Mouse (Mus musculus) forebrain, embryonic 16.5 days (tissue): ENCODE results near the gene Psmd14. TPM values are rescaled to one million over a fixed set of nuclear protein-coding genes. Genes with fewer than 3 reads are reported as not detected.

Experiments used
- ATAC-seq: fragments of 200-750 bp; cut with Nextera tagmentation; 2 replicates; pipeline ENCODE4 v1.8.0; 2017; ENCODE audit warnings: mild to moderate bottlenecking, moderate library complexity
- H3K27ac ChIP-seq: fragments of 300-500 bp; sonication (generic); 2 replicates; pipeline ENCODE4 v1.5.1; 2014; ENCODE audit warnings: low read length, control low read depth
- H3K27me3 ChIP-seq: fragments of 300-500 bp; sonication (generic); replicated peaks from 2 replicates; pipeline ENCODE4 v1.6.1; 2014; ENCODE audit warnings: low read length; ENCODE audit not compliant: control insufficient read depth, insufficient read depth
- H3K36me3 ChIP-seq: fragments of 300-500 bp; sonication (generic); 2 replicates; pipeline ENCODE4 v1.6.1; 2014; ENCODE audit not compliant: control insufficient read depth, insufficient read depth
- H3K4me1 ChIP-seq: fragments of 300-500 bp; sonication (generic); replicated peaks from 2 replicates; pipeline ENCODE4 v1.6.1; 2014; ENCODE audit warnings: low read length; ENCODE audit not compliant: control insufficient read depth, insufficient read depth
- H3K4me2 ChIP-seq: fragments of 300-500 bp; sonication (generic); 2 replicates; pipeline ENCODE4 v1.6.1; 2014; ENCODE audit warnings: mild to moderate bottlenecking, low read length, control low read depth
- H3K4me3 ChIP-seq: fragments of 300-500 bp; sonication (generic); replicated peaks from 2 replicates; pipeline ENCODE4 v1.5.1; 2014; ENCODE audit warnings: mild to moderate bottlenecking, low read length, control low read depth
- H3K9ac ChIP-seq: fragments of 300-500 bp; sonication (generic); replicated peaks from 2 replicates; pipeline ENCODE4 v1.6.1; 2014; ENCODE audit warnings: low read depth, low read length, control low read depth
- H3K9me3 ChIP-seq: fragments of 300-500 bp; sonication (generic); 2 replicates; pipeline ENCODE4 v1.6.1; 2016; ENCODE audit warnings: low read length; ENCODE audit not compliant: control insufficient read depth
- WGBS: fragments of 180-500 bp; shearing (Covaris S2); extraction: QIAGEN DNeasy Blood & Tissue Kit; methylation state at CpG from one replicate; pipeline ENCODE4 v1.1.7; 2014; 5-methylcytosine and 5-hydroxymethylcytosine counted together
- microRNA-seq: library from miRNA; unstranded; fragments of <30 nt; microRNA quantifications from one replicate; pipeline ENCODE4, GENCODE M21; 2017
- polyA plus RNA-seq: library from polyadenylated mRNA; unstranded; fragments of >200 nt; fragmentation: Nextera tagmentation; extraction: Ambion mirVana; gene quantifications from 2 replicates; pipeline ENCODE4 v1.2.1, GENCODE M21; 2015

Psmd14 gene
- polyA plus RNA-seq, 1 experiment from 2014 or later, result 253 TPM

GRCm38 (mm10) chr2:61814548-61815473, 103.3 kb downstream of the Psmd14 start:
- ATAC-seq, result peak; percentile 80
- H3K9ac ChIP-seq, result peak overlapping the region; percentile 77
- H3K4me2 ChIP-seq, result peak overlapping the region; percentile 87
- peak overlapping the region; percentile 93 for H3K27ac ChIP-seq
- peaks cover 11% of the 10 kb centered on the region for H3K27me3 ChIP-seq
- WGBS, result 3% methylated on average over 43 of the region's 50 CpGs
- H3K36me3 ChIP-seq, result no peaks in the 10 kb centered on the region
- 0 out of 2 replicates have a peak, but pooled peaks cover 2% of the 10 kb centered on the region for H3K9me3 ChIP-seq
- H3K4me1 ChIP-seq, result peaks cover 18% of the 10 kb centered on the region
- peak overlapping the region; percentile 47 for H3K4me3 ChIP-seq

- H3K4me3 ChIP-seq, result peak overlapping the region; percentile 47
- H3K36me3 ChIP-seq, result no peaks in the 10 kb centered on the region
- H3K27ac ChIP-seq, result peak overlapping the region; percentile 93
- H3K9me3 ChIP-seq, result no peaks in the 10 kb centered on the region
- peaks cover 3% of the 10 kb centered on the region for H3K27me3 ChIP-seq
- peak; percentile 73 for ATAC-seq
- H3K9ac ChIP-seq, result peak overlapping the region; percentile 77
- peak overlapping the region; percentile 87 for H3K4me2 ChIP-seq
- whole genome bisulfite sequencing, result 5% methylated on average over 65 of the region's 66 CpGs
- peaks cover 18% of the 10 kb centered on the region for H3K4me1 ChIP-seq
Observed at GRCm38 (mm10) chr2:61815583-61816313, 104.3 kb downstream of the Psmd14 start.

- Histone ChIP-seq H3K9me3 (no peaks in the 10 kb centered on the region), H3K27ac (no peak overlapping the region), H3K9ac (no peak overlapping the region), H3K4me3 (no peak overlapping the region), H3K4me2 (no peak overlapping the region), H3K4me1 (peaks cover 7% of the 10 kb centered on the region), H3K36me3 (no peaks in the 10 kb centered on the region), H3K27me3 (no peaks in the 10 kb centered on the region)
- ATAC-seq, result no peak
- WGBS, result 65% methylated on average over 1 of the region's 1 CpGs
Observed at GRCm38 (mm10) chr2:61818197-61818596, 106.7 kb downstream of the Psmd14 start.

GRCm38 (mm10) chr2:61820203-61820602, 108.7 kb downstream of the Psmd14 start:
- Histone ChIP-seq H3K9me3 (no peaks in the 10 kb centered on the region), H3K4me2 (no peak overlapping the region), H3K27me3 (no peaks in the 10 kb centered on the region), H3K4me3 (no peak overlapping the region), H3K9ac (no peak overlapping the region), H3K27ac (no peak overlapping the region), H3K36me3 (no peaks in the 10 kb centered on the region), H3K4me1 (peaks cover 7% of the 10 kb centered on the region)
- 67% methylated on average over 4 of the region's 4 CpGs for WGBS
- ATAC-seq, result no peak

- no peaks in the 10 kb centered on the region for H3K9me3 ChIP-seq
- 93% methylated on average over 1 of the region's 1 CpGs for whole genome bisulfite sequencing
- H3K27ac ChIP-seq, result no peak overlapping the region
- H3K9ac ChIP-seq, result no peak overlapping the region
- H3K4me2 ChIP-seq, result no peak overlapping the region
- no peak for ATAC-seq
- H3K4me1 ChIP-seq, result no peaks in the 10 kb centered on the region
- H3K36me3 ChIP-seq, result no peaks in the 10 kb centered on the region
- H3K4me3 ChIP-seq, result no peak overlapping the region
- no peaks in the 10 kb centered on the region for H3K27me3 ChIP-seq
Observed at GRCm38 (mm10) chr2:61823426-61824140, 112.1 kb downstream of the Psmd14 start.

- Histone ChIP-seq H3K36me3 (no peaks in the 10 kb centered on the region), H3K27ac (no peak overlapping the region), H3K9me3 (no peaks in the 10 kb centered on the region), H3K4me1 (no peaks in the 10 kb centered on the region; the same call in 1 of the 2 replicates), H3K4me2 (no peak overlapping the region), H3K9ac (no peak overlapping the region), H3K27me3 (no peaks in the 10 kb centered on the region), H3K4me3 (no peak overlapping the region)
- peak; percentile 76 for ATAC-seq
- 48% methylated on average over 2 of the region's 2 CpGs for WGBS
Observed at GRCm38 (mm10) chr2:61837243-61837806, 125.8 kb downstream of the Psmd14 start.

Small RNAs within 50 kb of the gene (microRNA-seq; reads per million reads assigned to microRNA genes)
- gene Gm22403, result not detected

Other genes with a start within 250 kb of the Psmd14 start
- gene Tank, start 133.1 kb upstream of the Psmd14 start, polyA plus RNA-seq, result 30.0 and 33.6 TPM in 2 replicates
- 42.2 and 49.9 TPM in 2 replicates for gene Tbr1, start 91.2 kb downstream of the Psmd14 start, polyA plus RNA-seq